ENCODE assay signal across 11 mouse cellular contexts in the genomic region with DNA sequence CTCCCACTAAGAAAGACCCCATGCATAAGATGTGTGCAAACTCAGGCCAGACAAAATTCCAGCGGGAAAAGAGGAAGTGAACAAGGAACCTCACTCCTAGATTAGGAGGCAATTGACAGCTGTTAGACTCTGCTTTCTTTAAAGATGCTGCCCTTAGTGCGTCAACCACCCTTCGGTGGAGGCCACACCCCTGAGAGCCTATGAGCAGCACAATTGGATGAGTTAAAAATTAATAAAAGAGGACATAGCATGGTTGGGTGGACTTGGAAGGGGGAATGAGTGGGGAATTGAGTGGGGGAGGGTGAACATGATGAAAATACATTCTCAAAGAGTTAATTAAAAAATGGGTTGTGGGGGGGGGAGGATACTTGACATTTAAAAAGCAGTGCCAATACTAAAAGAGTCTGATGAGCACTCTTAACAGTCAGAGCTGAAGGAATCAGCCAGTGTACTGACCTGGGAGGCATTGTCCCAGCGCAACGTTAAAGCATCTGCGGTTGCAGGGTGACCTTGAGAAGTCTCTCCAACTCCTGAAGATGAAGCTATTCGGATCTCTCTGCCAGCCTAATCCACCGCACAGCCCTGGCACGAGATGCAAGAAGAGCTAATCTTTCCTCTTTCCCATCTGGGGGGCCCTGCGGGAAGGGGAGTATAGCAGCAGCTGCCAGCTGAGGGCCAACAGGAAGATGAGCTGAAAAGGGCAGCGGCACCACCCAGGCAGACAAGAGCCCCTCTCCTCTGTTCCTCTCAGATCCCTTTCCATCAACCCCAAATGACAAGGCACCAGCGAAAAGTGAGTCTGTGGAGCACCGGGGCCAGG.
DNase-seq lines count a peak whose midpoint lies in the region; ATAC-seq lines count a peak whose summit lies in the region.
"Had no signal": no experiment of that assay in that cellular context is flagged by ENCODE, and none has a peak within 500 bp of the region (broad histone marks: within the 10 kb centered on the region; RNA-seq: fewer than 3 reads in every experiment).

No protein-coding gene starts in this region.

- peak; percentile 1 for DNase-seq in cerebellum, adult 9-11 months
- DNase-seq in cerebellum, adult 11-12 months, result no peak
- peak; percentile 49 for DNase-seq in Muller cell, postnatal 12 days (ENCODE audit: inconsistent ontology term)
- no peak for DNase-seq in midbrain, embryonic 10.5 days (ENCODE audit: low spot score)
- DNase-seq in layer of hippocampus, adult 11-12 months (ENCODE audit: low spot score), result no peak
- no peak for DNase-seq in urinary bladder, postnatal 10 days (ENCODE audit: low spot score)
- DNase-seq: kidney, adult 18-20 months had no signal

- no peak overlapping the region for H3K4me3 ChIP-seq in forebrain, embryonic 13.5 days
- H3K4me3 ChIP-seq in midbrain, embryonic 10.5 days, result no peak overlapping the region
- H3K4me3 ChIP-seq: heart, embryonic 13.5 days had no signal

- H3K9ac ChIP-seq in forebrain, embryonic 13.5 days, result 0 out of 2 replicates have a peak overlapping the region, but pooled peaks have one; percentile 16
- H3K9ac ChIP-seq: heart, embryonic 13.5 days had no signal

- H3K27me3 ChIP-seq in forebrain, embryonic 13.5 days, result 0 out of 2 replicates have a peak, but pooled peaks cover 5% of the 10 kb centered on the region
- H3K27me3 ChIP-seq in midbrain, embryonic 10.5 days (ENCODE audit: low read depth, poor library complexity, severe bottlenecking), result peaks cover 13% of the 10 kb centered on the region; the same call in 1 of the 2 replicates
- H3K27me3 ChIP-seq: heart, embryonic 13.5 days had no signal

- ATAC-seq in forebrain, embryonic 13.5 days, result peak; percentile 33; the same call in 1 of the 2 replicates
- no peak for ATAC-seq in erythroblast, adult 5-6 weeks (replicated peaks; ENCODE audit: low FRiP score, poor library complexity, severe bottlenecking)

- peaks cover 27% of the 10 kb centered on the region for H3K4me1 ChIP-seq in forebrain, embryonic 13.5 days
- peaks cover 36% of the 10 kb centered on the region for H3K4me1 ChIP-seq in midbrain, embryonic 10.5 days

- 0 out of 2 replicates have a peak overlapping the region, but pooled peaks have one; percentile 27 for H3K27ac ChIP-seq in forebrain, embryonic 13.5 days
- peak overlapping the region; percentile 59; the same call in 1 of the 2 replicates for H3K27ac ChIP-seq in midbrain, embryonic 10.5 days (replicated peaks)
- H3K27ac ChIP-seq: heart, embryonic 13.5 days; stomach, postnatal 0 days had no signal

- H3K9me3 ChIP-seq in forebrain, embryonic 13.5 days (replicated peaks), result no peaks in the 10 kb centered on the region
- no peaks in the 10 kb centered on the region for H3K9me3 ChIP-seq in midbrain, embryonic 10.5 days (replicated peaks)
- H3K9me3 ChIP-seq: heart, embryonic 13.5 days had no signal

- WGBS in forebrain, embryonic 13.5 days, result 24% methylated on average over 13 of the region's 13 CpGs
- 47% methylated on average over 13 of the region's 13 CpGs for WGBS in midbrain, embryonic 10.5 days

- no peaks in the 10 kb centered on the region for H3K36me3 ChIP-seq in forebrain, embryonic 13.5 days (ENCODE audit: poor library complexity, severe bottlenecking)
- no peaks in the 10 kb centered on the region for H3K36me3 ChIP-seq in midbrain, embryonic 10.5 days
- H3K36me3 ChIP-seq: heart, embryonic 13.5 days had no signal

- peak overlapping the region; percentile 45 for H3K4me2 ChIP-seq in forebrain, embryonic 13.5 days
- H3K4me2 ChIP-seq: heart, embryonic 13.5 days had no signal

Comparison
In these comparisons a context has a peak if more than half of its experiments do, and no peak if none do; other contexts are left out.
1. DNase-seq: peak in cerebellum, adult 9-11 months (single experiment) and Muller cell, postnatal 12 days (single experiment); none in cerebellum, adult 11-12 months (single experiment), midbrain, embryonic 10.5 days (single experiment), layer of hippocampus, adult 11-12 months (single experiment) and urinary bladder, postnatal 10 days (single experiment).